Mouse (Mus musculus): ENCODE results near the gene Hps6.

GRCm38 (mm10) chr19:46044271-46044992 lies 41.1 kb downstream of the Hps6 start, which contains the start of gene Pprc1:
- TF ChIP-seq CTCF (IDR thresholded peaks at IDR 0.05; ENCODE audit: low read depth, low read length), result no peak
- TF ChIP-seq GATA1 (IDR thresholded peaks at IDR 0.05; ENCODE audit: borderline replicate concordance, low read length), result no peak
- no peak for TF ChIP-seq TAL1 (conservative IDR thresholded peaks at IDR 0.05; ENCODE audit: low read depth, low read length)

Measured in G1E (cell line).